Mouse (Mus musculus) brain, adult 10 weeks (tissue): ENCODE results near the gene Magea8. TPM values are rescaled to one million over a fixed set of nuclear protein-coding genes. Genes with fewer than 3 reads are reported as not detected.

Experiments used
- polyA plus RNA-seq: library from polyadenylated mRNA; stranded (reverse); fragments of 350-450 nt; fragmentation: Illumina TruSeq; extraction: RNeasy Lipid Tissue Mini Kit (QIAGEN cat#74804); gene quantifications from one replicate; pipeline ENCODE4 v1.2.3, GENCODE M21; 2015; ENCODE audit warnings: low read depth, low replicate concordance

Magea8 gene
- polyA plus RNA-seq = not detected

GRCm38 (mm10) chrX:154995750-154996149 lies at the start of gene Magea8:
TSS of gene Magea8 (minus strand) at chrX:154995850.

GRCm38 (mm10) chrX:154949405-154949804 lies 46.2 kb downstream of the Magea8 start, which contains the start of gene Magea3:
TSS of gene Magea3 (minus strand) at chrX:154949505.

DNA sequence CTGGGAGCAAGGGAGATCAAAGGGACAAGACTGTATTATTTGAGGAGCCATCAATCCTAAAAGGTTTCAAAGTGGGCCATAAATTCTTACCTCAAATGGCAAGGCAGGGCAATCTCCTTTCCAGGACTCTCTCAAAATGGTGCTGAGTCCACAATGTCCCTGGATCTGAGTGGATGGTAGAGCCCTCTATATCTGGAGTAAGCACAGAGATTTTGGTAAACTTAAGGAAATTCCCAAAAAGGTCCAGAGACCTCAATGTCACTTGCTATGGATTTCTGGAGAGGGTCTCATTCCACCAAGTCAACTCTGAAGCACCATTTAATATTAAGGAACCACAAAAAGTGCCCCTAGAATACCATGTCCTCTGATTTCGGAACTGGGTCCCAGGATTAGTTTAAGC lies 59.8 kb downstream of the Magea8 start, which contains the start of gene Magea6:
TSS of gene Magea6 (minus strand) at position 101 of the 400 bp plus-strand sequence.

Other genes with a start within 250 kb of the Magea8 start
- not detected for gene Cldn34b1, start 105.6 kb downstream of the Magea8 start, polyA plus RNA-seq
- gene Magea6, start 59.9 kb downstream of the Magea8 start, polyA plus RNA-seq = not detected
- gene Magea3, start 46.3 kb downstream of the Magea8 start, polyA plus RNA-seq = not detected
- not detected for gene Magea5, start 67.3 kb upstream of the Magea8 start, polyA plus RNA-seq
- gene Magea1, start 93.9 kb upstream of the Magea8 start, polyA plus RNA-seq = not detected
- gene Magea2, start 97.8 kb upstream of the Magea8 start, polyA plus RNA-seq = not detected
- not detected for gene Cldn34b2, start 132.6 kb upstream of the Magea8 start, polyA plus RNA-seq
- 134 TPM for gene Sat1, start 220.6 kb upstream of the Magea8 start, polyA plus RNA-seq